Comparison of ENCODE assay signal across 12 mouse cellular contexts in the genomic region with DNA sequence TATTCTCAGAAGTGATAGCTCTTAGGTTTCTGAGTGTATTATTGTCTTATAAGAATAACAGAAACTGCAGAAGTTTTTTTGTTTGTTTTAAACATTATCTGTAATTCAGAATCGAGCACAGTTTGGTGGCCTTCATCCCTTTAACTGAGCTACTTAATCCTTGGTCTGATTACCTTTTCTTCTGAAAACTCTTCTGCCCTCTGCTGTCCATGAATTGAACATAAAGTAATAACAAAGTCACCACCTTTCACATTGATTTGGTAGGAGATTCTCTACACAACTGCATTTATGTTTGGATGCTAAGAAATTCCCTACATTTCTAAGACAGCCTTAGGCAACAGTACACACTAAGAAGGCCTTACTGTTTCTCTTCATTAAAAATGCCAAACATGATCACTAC. TPM values are rescaled to one million over a fixed set of nuclear protein-coding genes. Genes with fewer than 3 reads are reported as not detected.
A peak's percentile ranks its signal among the peaks of the same experiment; 100 is the strongest.
DNase-seq lines count a peak whose midpoint lies in the region; ATAC-seq and TF ChIP-seq lines count a peak whose summit lies in the region.
"Had no signal": no experiment of that assay in that cellular context is flagged by ENCODE, and none has a peak within 500 bp of the region (broad histone marks: within the 10 kb centered on the region; RNA-seq: fewer than 3 reads in every experiment).

No protein-coding gene starts in this region.

- DNase-seq in gastrocnemius, adult 18-20 months (ENCODE audit: low spot score) = peak; percentile 51
- DNase-seq in gastrocnemius, adult 8-10 months (ENCODE audit: low spot score in 2 of 2) = no peak
- peak; percentile 26 for DNase-seq in limb, embryonic 14.5 days (ENCODE audit: low spot score)
- DNase-seq in limb, embryonic 10.5 days (ENCODE audit: low spot score) = no peak
- DNase-seq in NIH3T3 (ENCODE audit: low read depth) = peak; percentile 71
- DNase-seq in naive thymus-derived CD4-positive, alpha-beta T cell, adult 2 months (ENCODE audit: low read depth) = peak; percentile 80
- DNase-seq in urinary bladder, adult 18-20 months (ENCODE audit: low spot score in 2 of 2) = no peak
- no peak for DNase-seq in urinary bladder, postnatal 14 days (ENCODE audit: low spot score)

- H3K27me3 ChIP-seq in limb, embryonic 14.5 days (ENCODE audit: control insufficient read depth, insufficient read depth, low read length) = no peaks in the 10 kb centered on the region
- H3K27me3 ChIP-seq in limb, embryonic 10.5 days (ENCODE audit: low read depth, poor library complexity, severe bottlenecking) = no peaks in the 10 kb centered on the region
- H3K27me3 ChIP-seq: hindbrain, embryonic 15.5 days; midbrain, embryonic 12.5 days had no signal

- peaks cover 3% of the 10 kb centered on the region; the same call in 1 of the 2 replicates for H3K4me1 ChIP-seq in limb, embryonic 14.5 days (ENCODE audit: control insufficient read depth, insufficient read depth, low read length)
- H3K4me1 ChIP-seq in limb, embryonic 10.5 days = peaks cover 6% of the 10 kb centered on the region
- H3K4me1 ChIP-seq: midbrain, embryonic 12.5 days had no signal

- WGBS in limb, embryonic 14.5 days = 53% methylated on average over 1 of the region's 1 CpGs
- 58% methylated on average over 1 of the region's 1 CpGs for WGBS in limb, embryonic 10.5 days

- no peaks in the 10 kb centered on the region for H3K36me3 ChIP-seq in limb, embryonic 14.5 days (ENCODE audit: control insufficient read depth, insufficient read depth, low read length)
- no peaks in the 10 kb centered on the region for H3K36me3 ChIP-seq in limb, embryonic 10.5 days
- H3K36me3 ChIP-seq: hindbrain, embryonic 15.5 days; midbrain, embryonic 12.5 days had no signal

- no peak overlapping the region for H3K4me3 ChIP-seq in limb, embryonic 14.5 days (replicated peaks; ENCODE audit: low read length)
- H3K4me3 ChIP-seq in limb, embryonic 10.5 days = no peak overlapping the region
- H3K4me3 ChIP-seq: hindbrain, embryonic 15.5 days; midbrain, embryonic 12.5 days had no signal

- TF ChIP-seq POLR2A in limb, embryonic 14.5 days (IDR thresholded peaks at IDR 0.05; ENCODE audit: borderline replicate concordance, extremely low read depth, insufficient read depth, insufficient read length) = no peak

- no peak overlapping the region for H3K27ac ChIP-seq in limb, embryonic 14.5 days (replicated peaks; ENCODE audit: low read depth, low read length)
- no peak overlapping the region for H3K27ac ChIP-seq in limb, embryonic 10.5 days
- H3K27ac ChIP-seq: hindbrain, embryonic 15.5 days; midbrain, embryonic 12.5 days had no signal

- H3K4me2 ChIP-seq in limb, embryonic 14.5 days (replicated peaks; ENCODE audit: low read depth, low read length, severe bottlenecking) = no peak overlapping the region
- H3K4me2 ChIP-seq: hindbrain, embryonic 15.5 days; midbrain, embryonic 12.5 days had no signal

- no peak overlapping the region for H3K9ac ChIP-seq in limb, embryonic 14.5 days (ENCODE audit: low read depth, low read length, severe bottlenecking)
- H3K9ac ChIP-seq: hindbrain, embryonic 15.5 days; midbrain, embryonic 12.5 days had no signal

- no peak for ATAC-seq in limb, embryonic 14.5 days (ENCODE audit: low FRiP score, low read depth)

- H3K9me3 ChIP-seq in limb, embryonic 14.5 days (ENCODE audit: control insufficient read depth, low read length) = no peaks in the 10 kb centered on the region
- H3K9me3 ChIP-seq in limb, embryonic 10.5 days (replicated peaks) = no peaks in the 10 kb centered on the region
- H3K9me3 ChIP-seq: hindbrain, embryonic 15.5 days; midbrain, embryonic 12.5 days had no signal

RNA-seq across cellular contexts. Expression of gene Ccdc146, which starts 3.9 kb away (rescaled TPM):
- 1 to 10 TPM; 3.5 to 4.8 TPM for total RNA-seq in gastrocnemius, adult 18-20 months (2021)
- total RNA-seq in gastrocnemius, adult 8-10 months (2022) = 1 to 10 TPM; 2.8 to 4.4 (median 3.1) TPM
- polyA plus RNA-seq in limb, embryonic 14.5 days (2012; rRNA removed) = 0.09 TPM in 2 replicates
- polyA plus RNA-seq in limb, embryonic 14.5 days (2014; fragmentation: Nextera tagmentation; extraction: Ambion mirVana) = 0.11 and 0.18 TPM in 2 replicates
- not detected in 2 replicates for polyA plus RNA-seq in limb, embryonic 10.5 days (2016; fragmentation: Nextera tagmentation; extraction: Ambion mirVana)
- total RNA-seq: ES-E14 had no signal
- polyA plus RNA-seq: small intestine, adult 2 months had no signal

RNA-seq across cellular contexts. Expression of gene Fam185a, which starts 4.1 kb away (rescaled TPM):
- total RNA-seq in gastrocnemius, adult 18-20 months (2021) = 10 to 100 TPM in 1 of 2 experiments, 1 to 10 TPM in 1; 8.8 to 10.7 TPM
- total RNA-seq in gastrocnemius, adult 8-10 months (2022) = 10 to 100 TPM in 3 of 4 experiments, 1 to 10 TPM in 1; 9.6 to 11.0 (median 10.4) TPM
- 4.4 TPM in 2 replicates for polyA plus RNA-seq in limb, embryonic 14.5 days (2012; rRNA removed)
- polyA plus RNA-seq in limb, embryonic 14.5 days (2014; fragmentation: Nextera tagmentation; extraction: Ambion mirVana) = 4.9 and 5.3 TPM in 2 replicates
- polyA plus RNA-seq in limb, embryonic 10.5 days (2016; fragmentation: Nextera tagmentation; extraction: Ambion mirVana) = 6.9 and 8.1 TPM in 2 replicates

RNA-seq across cellular contexts. Expression of gene Fgl2, which starts 48.2 kb away (rescaled TPM):
- 1 to 10 TPM; 4.0 to 4.8 TPM for total RNA-seq in gastrocnemius, adult 18-20 months (2021)
- total RNA-seq in gastrocnemius, adult 8-10 months (2022) = 1 to 10 TPM; 2.2 to 4.5 (median 3.8) TPM
- polyA plus RNA-seq in limb, embryonic 14.5 days (2012; rRNA removed) = 0.97 and 0.99 TPM in 2 replicates
- polyA plus RNA-seq in limb, embryonic 14.5 days (2014; fragmentation: Nextera tagmentation; extraction: Ambion mirVana) = 1.5 and 1.8 TPM in 2 replicates
- 0.11 and 0.20 TPM in 2 replicates for polyA plus RNA-seq in limb, embryonic 10.5 days (2016; fragmentation: Nextera tagmentation; extraction: Ambion mirVana)

Comparison
In these comparisons a context has a peak if more than half of its experiments do, and no peak if none do; other contexts are left out.
1. DNase-seq: peak in gastrocnemius, adult 18-20 months (single experiment), limb, embryonic 14.5 days (single experiment), NIH3T3 (single experiment) and naive thymus-derived CD4-positive, alpha-beta T cell, adult 2 months (single experiment); none in gastrocnemius, adult 8-10 months (0 of 2), limb, embryonic 10.5 days (single experiment), urinary bladder, adult 18-20 months (0 of 2) and urinary bladder, postnatal 14 days (single experiment).